Mouse (Mus musculus): ENCODE data around the gene Ebf1.

- TF ChIP-seq CTCF (IDR thresholded peaks at IDR 0.05; ENCODE audit: control insufficient read depth, insufficient read depth, insufficient replicate concordance, low read depth, low read length) (no peak), POLR2A (IDR thresholded peaks at IDR 0.05; ENCODE audit: control insufficient read depth, low read depth, low read length) (no peak)
Measured at GRCm38 (mm10) chr11:44696539-44697201, 79.6 kb downstream of the Ebf1 start.
